Mouse (Mus musculus): ENCODE data around the gene AI467606.

Gene AI467606

DNA sequence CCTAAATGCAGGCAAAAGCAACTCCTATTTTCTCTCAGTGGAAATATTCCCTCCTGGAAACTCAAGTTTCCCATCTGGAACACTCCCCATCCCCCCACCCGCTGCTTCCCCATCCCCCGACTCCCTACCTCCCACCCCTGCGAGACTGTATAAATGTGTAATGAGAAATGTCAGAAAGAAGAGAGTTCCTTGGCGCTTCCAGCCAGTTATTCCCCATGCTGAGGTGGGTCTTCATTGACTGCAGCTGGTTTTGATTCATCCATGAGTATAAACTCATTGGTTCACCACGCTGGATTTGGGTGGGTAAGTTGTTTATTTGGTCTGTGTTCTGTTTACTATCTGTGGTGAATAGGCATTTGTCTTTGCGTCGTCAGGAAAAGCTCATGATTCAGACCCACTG, 5.3 kb downstream of the AI467606 start:
- DNase-seq = no peak

DNA sequence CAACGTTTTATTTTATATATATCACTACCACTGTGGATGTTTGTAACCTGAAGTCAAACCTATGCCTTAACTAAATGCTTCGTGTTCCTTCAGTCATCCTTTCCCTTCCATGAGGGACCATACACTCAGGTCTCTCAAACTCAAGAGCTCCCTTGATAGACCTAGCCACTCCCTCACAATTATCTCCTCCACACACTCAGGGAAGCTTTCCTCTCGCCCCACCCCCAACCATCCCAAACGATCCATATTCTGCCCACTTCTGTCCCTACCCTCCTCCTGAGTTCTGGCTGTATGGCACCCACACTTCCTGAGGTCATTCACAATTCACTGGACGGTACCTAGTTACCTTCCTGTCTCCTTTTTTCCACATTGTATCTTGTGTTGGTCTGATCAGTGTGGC, 7.4 kb downstream of the AI467606 start:
- DNase-seq = no peak

DNA sequence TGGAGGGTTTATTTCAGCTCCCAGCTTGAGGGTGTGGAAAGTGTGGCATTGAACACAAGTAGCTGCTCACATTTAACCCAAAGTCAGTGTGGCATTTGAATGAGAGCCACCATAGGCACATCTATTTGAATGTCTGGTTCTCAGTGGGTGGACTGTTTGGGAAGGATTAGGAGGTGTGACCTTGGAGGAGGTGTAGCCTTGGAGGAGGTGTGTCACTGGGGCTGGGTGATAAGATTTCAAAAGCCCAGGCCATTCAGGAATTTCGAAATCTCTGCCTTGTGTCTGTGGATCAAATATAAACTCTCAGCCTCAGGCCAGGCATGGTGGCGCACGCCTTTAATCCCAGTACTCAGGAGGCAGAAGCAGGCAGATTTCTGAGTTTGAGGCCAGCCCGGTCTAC, 7.8 kb downstream of the AI467606 start:
- DNase-seq = no peak

DNA sequence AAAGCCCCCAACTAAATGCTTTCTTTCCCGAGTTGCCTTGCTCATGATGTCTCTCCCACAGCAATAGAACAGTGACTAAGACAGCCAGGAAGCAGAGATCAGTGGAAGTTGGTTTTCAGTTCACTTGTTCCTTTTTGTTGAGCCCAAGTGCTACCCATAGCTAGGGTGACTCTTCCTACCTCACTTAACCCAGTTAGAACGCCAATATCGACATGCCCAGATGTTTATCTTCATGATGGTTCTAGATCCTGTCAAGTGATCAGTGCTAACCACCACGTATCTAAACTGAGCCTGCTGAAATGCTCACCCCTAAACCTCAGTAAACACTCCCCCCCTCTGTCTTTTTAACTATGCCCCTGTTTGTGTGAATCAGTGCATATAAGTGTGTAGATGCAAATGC, 8.4 kb downstream of the AI467606 start:
- DNase-seq = no peak

DNA sequence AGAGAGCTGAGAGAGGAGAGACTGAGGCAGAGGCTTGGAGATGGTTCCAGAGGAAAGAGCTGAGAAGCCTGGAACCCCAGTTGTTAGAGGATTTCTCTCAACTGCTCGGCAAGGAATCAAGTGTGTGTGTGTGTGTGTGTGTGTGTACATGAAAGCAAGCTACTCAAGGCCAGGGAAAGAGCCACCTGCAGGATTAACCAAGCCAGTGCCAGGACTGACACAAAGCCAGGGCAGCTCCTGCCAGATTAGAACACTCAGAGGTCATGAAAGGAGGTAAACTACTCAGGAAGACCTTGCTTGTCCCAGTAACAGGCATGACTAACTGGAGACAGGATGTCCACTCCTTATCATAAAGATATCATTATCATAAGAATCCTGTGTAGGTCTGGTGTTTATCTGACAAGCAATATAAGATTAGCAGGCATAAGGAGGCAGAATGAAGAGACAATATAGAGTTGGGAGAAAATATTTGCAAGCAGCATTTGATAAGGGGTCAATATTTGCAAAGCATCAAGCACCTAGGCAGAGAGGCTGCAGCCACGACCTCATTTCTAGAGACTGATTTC, 10.4 kb downstream of the AI467606 start:
- no peak for DNase-seq

DNA sequence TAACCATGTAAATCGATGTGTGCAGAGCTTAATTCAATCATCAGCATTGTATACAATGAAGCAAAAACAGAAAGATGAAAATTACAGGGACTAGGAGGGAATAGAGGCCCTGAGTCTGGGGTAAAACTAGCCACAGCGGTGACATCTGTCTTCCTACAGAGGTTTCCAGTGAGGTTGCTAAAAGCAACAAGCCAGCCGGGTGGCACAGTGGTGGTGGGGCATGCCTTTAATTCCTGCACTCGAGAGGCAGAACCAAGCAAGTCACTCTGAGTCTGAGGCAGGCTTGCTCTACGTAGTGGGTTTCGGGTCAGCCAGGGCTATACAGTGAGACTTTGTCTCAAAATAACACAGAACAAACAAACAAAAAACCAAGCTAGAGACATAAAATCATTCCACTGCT, 11.0 kb downstream of the AI467606 start:
- DNase-seq = no peak

DNA sequence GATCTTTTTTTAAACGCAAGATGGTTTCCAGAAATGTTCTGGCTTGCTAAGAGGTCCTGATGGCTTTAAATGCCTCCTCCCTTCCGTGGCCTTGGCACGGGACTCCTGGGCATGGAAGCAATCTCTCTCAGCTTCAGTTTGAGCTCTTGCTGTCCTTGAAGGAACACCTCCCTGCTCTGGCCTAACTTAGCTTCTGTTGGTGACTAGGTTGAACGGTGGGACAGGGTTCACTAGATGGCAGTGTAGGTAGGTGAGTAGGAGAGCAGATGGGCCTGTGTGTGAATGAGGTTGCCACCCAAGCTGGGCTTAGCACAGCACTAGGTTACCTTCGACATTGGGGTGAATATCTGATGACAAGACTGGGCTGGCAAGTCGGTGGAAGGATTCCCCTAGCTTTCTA, 12.8 kb downstream of the AI467606 start:
- no peak for DNase-seq

DNA sequence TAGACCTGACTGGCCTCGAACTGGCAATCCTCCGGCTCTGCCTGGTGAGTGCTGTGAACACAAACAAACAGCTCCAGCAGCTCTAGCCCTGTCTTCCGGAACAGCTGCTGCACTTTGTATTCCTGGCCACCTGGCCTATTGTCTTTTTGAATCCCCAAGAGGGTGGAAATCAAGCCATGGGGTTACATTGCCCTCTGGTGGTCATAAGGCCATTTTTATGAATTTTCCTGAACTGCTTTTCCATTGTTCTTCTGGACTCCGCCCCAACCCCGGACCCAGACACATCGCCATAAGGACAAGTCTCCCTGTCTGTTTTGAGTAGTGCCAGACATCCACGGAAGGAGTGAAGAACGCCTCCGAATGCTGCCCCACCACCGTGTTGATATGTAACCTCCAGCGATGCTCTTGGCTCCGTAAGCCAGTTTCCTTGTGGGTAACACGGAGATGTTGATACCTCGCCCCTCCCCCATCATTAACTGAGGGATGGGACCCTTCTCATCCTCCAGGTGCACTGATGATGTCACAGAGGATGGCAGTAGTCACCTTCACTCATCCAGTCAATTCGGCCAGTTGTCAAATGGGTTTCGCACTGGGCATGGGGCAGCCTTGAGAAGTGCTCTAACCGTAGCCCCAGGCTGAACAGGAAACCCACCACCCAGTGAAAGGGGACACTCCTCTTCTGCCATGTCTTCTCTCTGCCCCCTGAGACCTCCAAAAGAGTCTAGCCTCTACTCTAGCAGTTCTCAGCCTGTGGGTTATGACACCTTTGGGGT, 13.6 kb downstream of the AI467606 start:
- DNase-seq = peak; percentile 75 to 85

DNA sequence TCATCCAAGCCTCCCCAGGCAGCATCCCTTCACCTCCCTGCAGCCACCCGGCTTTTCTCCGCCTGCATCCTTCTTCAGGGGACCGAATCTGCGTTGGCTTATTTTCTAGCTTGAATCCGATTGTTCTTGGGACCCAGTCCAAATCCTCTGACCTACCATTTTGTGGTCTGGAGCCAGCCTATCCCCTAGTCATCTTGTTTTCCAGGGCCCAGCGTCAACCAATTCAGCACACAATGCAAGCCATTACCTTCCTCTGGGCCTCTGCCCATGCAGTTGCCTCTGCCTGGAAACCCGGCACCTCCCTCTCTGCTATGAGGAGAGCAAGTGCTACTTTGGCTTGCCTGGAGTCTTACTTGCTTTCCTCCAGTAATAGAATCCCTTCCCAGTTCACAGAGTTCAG, 14.4 kb downstream of the AI467606 start:
- DNase-seq = no peak

DNA sequence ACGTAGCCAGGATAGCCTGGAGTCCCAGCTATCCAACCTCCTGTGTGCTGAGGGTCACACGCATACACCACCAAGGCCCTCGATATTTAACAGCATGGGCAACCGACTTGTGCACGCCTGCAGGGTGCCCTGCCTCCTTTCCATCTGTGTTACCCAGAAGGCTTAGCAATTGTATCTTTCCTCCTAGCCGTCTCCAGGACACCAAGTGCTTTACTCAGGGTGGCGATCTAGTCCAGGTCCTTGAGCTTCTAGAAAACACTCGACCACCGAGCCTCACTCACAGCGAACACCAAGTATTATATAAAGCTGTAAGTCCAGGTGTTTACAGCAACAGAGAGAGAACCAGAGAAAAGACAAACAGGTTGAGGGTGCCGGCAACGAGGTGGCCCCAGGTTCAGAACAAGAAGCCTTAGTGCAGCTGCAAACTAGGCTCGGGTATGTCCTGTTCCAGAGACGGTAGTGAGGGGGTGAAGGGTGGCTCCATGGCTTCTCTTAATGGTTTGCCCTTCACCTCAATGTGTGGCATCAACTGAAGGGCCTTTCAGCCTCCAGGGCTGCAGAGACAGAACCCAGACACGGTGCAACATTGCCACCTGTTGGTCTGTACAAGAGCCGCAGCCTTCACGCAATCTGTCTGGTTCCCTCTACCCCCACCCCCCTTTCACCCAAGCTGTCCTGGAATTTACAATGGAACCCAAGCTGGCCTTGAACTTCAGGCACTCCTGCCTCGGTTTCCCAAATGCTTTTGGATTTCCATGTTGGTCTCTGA, 19.3 kb downstream of the AI467606 start:
- peak; percentile 86 to 87 for DNase-seq

DNA sequence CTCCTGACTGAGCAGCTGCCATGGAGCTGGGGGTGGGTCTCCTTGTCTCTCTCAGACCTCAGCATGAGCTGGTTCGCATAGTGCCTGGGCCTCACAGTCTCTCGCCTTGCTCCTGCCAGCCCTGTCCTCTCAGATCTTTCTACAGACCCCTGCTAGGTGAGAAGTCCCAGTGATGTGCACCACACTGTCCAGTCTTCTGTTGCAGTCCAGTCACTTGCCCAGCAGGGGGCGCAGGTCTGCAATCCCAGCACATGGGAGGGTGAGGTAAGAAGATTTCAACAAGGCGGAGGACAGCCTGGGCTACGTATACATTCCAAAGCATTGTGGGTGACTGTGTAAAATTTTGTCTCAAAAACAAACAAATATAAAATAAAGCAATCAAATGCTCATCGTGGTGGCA, 20.3 kb downstream of the AI467606 start:
- DNase-seq = peak; percentile 70 to 77

DNA sequence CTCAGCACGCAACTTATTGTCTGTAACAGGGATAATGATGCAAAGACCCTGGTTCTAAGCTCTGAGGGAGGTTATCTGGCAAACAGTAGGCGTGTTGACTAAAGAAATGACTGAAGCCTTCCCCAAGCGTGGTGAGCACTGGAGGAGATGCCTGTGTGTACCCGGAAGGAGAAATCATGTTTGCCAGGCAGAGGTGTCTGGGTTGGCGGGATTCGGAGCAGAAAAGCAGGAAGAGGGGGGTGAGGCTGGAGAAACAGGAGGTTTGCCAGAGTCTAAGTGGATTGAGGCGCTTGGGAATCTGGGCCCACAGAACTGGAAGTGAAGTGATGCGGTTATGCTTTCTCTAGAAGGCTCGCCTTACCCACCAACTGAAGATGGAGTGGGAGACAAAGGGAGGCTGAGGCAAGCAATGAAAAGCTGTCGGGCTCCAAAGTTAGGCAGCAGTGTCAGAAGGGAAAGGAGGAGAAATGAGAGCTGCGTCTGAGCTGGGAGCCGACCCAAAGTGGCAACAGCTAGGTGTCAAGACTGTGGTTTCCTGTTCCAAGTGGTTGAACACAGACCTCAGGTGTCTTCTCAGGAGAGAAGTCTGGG, 21.2 kb downstream of the AI467606 start:
- no peak for DNase-seq

DNA sequence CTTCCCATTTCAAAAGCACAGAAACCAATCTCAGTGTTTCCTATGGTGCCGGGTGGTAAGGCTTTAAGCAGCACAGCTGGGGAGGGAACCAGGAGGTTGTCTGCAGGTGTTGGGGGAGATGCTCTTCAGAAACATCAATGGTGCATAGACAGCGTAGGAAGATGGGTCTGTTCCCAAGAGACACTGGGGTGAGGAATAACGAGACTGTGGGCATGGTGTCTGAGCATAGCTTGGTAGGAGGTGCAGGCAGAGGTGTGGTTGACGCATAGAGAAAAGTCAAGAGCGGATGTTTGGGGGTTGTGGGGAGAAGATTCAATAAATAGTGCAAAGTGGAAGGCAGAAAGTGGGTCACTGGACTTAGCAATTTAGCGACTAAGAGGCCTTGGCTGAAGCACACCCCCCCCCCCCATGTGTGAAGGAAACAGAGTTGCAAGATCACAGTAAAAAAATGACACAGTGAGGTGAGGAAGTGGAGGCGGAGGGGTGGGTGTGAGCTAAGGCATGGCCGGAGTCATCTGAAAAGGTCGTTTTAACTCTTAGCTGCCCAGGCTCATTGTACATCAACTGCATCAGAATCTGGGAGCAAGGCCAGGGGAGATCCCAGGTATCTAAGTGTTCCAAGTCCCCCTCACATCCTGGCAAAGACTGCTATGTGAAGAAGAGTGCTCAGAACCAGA, 21.9 kb downstream of the AI467606 start:
- DNase-seq = no peak

DNA sequence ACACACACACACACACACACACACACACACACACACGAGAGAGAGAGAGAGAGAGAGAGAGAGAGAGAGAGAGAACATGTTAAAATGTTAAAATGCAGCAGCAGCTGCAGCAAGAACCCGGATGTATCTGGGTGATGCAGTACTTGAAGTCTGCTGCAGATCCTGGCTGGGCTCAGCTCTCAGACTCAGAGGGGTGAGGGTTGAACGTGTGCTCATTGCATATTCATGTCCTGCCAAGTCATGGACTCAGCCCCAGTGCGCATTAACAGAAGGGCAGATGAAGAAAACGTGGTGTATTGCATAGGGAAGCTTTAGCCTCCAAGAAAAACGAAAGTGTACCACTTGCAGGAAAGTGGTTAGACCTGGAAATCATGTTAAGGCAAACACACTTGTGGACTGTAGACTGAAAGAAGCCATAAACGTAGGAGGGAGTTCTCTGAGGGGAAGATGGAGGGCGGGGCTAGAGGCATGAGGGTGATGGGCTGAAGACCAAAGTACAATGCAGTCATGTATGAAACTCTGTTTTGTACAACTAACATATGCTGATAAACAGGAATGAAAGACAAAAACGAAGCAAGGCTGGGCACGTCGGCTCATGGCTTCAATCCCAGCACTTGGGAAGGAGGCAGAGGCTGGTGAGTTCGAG, 22.6 kb downstream of the AI467606 start:
- DNase-seq = peak; percentile 41 to 63

DNA sequence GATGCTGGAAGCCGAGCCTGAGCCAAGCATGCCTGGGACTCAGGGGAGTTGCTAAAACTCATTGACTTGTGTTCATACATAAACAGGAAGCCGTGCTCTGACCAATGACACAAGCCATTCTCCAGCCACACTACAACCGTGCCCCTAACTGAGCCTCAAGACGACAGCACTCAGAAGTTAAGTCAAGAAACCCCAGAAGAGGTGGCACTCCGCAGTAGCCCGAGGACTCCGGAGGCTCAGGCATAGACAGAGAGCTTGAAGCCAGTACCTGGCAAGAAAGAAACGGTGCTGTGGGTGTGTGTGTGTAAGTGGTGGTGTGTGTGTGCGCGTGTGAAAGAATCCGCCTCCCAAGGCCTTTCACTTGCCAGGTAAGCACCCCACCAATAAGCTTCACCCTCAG, 23.8 kb downstream of the AI467606 start:
- DNase-seq = no peak

DNA sequence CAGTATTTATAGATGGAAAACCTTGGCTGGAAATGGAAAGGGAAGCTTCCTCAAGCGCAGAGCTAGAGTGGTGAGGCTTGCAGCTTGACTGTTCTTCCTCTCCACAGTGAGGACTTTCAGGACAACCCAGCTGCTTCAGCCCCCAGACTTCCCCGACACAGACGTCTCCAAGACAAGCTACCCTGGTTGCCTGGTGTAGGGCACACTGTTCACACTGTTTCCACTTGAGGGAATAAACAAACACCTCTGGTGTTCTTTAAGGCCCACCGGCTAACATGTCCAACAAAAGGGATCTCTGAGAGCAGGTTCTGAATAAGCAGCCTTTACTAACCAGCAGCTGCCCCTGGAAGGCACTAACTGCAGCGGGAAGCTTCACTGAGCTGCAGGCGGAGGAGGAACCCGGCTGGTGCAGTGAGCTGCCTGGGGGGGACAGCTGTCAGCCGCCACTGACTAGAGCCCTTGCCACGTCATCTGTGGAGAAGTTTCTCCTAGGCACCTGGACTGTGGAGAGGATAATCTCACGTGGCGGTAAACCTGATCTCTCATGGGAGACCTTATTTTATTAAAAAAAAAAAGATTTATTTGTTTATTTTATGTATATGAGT, 25.3 kb downstream of the AI467606 start:
- peak; percentile 53 to 67 for DNase-seq

DNA sequence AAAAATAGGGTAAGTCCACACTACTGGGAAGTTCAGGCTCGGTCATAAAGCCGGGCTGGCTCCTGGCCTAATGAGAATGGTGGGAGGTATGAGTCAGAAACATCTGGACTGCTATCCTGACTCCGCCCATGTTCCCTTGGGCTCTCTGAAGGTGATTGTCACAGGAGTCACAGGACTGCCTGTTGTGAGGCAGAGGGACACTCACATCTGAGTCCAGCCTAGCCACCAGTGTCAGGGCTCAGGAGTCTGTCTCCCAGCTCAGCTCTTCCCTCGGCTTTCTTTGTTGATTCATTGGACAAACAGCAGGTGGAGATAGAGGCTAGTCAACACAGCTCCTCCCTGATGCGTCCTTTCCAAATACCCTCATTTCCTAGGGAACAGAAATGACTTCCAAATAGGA, 26.8 kb downstream of the AI467606 start:
- DNase-seq = peak in 1 of 2 experiments; percentile 50

DNA sequence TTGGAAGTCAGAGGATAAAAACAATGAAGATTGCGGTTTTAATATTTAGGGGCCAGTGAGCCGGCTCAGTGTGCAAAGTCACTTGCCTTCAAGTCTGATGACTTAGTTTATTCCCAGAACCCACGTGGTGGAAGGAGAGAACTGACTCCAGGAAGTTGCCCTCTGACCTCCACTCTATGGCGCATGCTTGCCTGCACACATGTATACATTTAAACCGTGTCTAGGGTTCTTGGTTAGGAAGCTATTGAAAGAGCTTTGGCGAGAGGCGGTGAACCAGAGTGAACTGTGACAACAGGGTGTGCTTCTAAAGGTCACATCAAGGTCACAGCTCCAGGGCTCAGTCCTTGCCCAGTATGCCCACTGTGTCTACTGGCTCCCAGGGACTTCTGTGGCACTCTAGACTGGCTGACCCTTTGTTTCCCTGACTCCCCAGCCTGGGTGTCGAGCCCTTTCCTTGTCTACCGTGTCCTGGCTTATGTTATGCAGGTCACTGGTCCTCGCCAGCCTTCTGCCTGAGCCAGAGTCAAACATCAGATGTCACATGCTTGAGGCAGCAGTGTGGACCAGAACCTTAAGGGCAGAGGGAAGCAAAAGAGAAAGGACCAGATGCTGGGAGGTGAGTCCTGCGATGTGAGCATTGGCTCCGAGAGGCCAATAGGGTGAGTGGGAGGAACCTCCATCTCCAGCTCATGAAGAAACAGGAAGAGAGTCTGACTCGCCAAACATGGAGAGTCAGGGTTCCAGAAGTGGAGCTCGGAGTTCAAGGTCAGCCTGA, 27.7 kb downstream of the AI467606 start:
- no peak for DNase-seq

DNA sequence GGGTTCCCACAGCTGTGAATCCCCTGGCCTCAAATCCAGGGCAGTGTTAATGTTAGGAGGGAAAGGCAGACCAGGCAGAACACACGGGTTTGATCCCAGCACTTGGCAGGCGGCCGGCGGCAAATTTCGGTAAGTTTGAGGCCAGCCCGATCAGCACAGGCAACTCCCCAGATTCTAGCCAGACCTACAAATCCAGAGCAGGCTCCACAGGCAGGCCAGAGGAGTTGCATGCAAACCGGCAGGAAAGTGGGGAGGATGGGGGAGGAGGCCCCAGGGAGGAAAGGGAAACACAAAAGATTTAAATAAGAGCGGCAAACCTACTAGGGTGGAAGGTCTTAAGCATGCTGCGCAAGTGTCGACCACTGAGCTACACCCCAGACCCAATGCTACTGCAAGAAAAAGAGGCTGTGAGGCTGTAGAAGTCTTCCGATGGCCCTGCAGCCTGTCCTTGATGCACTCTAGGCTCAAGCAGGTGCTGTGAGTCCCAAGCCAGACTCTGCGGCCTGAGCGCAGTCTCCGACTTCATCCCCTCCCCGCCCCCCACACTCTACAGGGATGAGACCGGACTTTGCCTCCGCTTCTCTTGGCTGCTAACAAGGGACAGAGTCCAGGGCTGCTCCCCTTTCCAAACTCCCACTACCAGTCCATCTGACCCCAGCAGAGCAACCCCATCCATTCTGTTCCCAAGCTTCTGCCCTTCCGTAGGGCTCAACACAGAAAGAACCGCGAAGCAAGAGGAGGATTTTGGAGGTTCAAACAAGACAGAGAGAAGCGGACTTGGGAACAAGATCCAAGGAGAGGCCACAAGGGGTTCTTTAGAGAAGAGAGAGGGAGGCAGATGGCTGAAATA, 30.1 kb downstream of the AI467606 start:
- peak; percentile 71 to 85 for DNase-seq

DNA sequence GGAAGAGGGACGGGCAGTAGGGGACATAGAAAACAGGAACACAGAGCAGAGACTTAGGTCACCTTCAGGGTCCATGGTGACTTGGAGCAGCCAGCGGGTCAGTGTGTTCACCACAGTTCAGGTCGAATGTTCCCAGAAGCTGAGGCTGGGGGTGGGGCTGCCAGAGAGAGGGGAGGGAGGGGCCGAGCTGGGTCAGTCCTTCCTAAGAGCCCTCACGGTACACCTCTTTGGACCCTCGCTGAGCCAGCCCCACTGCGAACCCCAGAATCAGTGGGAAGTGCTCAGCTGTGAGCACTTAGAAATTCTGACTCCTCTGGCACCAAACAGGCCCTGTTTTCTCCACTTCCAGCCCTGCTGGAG, 30.7 kb downstream of the AI467606 start, which contains the start of gene Qprt:
Gene Qprt, minus strand, starts transcription at position 316 of the 360 bp plus-strand sequence.
- DNase-seq = peak; percentile 39 to 59
